Mouse (Mus musculus): ENCODE measurements around the gene Depp1.

DNA sequence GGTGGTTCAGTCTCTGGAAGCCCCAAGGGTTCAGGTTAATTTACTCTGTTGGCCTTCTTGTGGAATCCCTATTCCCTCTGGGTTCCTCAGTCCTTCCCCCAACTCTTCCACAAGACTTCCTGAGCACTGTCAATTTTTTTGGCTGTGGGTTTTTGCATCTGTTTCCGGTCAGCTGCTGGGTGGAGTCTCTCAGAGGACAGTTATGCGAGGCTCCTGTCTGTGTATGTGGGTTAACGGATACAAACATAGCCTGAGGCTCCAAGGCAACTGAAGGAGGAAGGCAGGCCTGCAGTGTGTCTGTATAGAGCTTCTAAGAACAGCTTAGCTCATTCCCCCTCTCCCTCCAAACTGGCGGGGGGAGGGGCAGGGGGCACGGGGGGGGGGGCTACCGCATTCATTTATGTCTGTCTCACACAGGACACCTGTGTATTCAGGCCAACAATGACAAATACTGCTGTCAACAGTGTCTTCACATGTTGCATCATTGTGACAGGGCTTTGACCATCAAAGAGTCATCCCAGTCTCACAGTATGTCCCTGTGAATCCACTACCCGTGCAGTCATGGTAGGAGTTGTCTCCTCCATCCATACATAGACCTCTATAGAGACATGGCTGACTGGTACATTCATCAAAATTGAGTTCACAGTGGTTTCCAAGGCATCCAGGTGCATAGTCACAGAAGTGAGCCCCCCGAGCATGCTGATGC is 28.9 kb upstream of the Depp1 start:
- TF ChIP-seq POLR2A (IDR thresholded peaks at IDR 0.05; ENCODE audit: extremely low read depth, insufficient read depth, low read length) (no peak), CTCF (IDR thresholded peaks at IDR 0.05; ENCODE audit: low read depth, low read length) (no peak)

All from liver, adult 2 months (tissue).